Mouse (Mus musculus) stomach, postnatal 0 days (tissue): ENCODE data around the gene Spata2l.

Source experiments
- CTCF ChIP-seq: IDR thresholded peaks from 2 replicates; pipeline ENCODE4 v1.5.1; 2016; ENCODE audit warnings: antibody characterized with exemption, low read depth, mild to moderate bottlenecking, moderate library complexity
- EP300 ChIP-seq: optimal IDR thresholded peaks from 2 replicates; pipeline ENCODE3; 2016; ENCODE audit warnings: antibody characterized with exemption

DNA sequence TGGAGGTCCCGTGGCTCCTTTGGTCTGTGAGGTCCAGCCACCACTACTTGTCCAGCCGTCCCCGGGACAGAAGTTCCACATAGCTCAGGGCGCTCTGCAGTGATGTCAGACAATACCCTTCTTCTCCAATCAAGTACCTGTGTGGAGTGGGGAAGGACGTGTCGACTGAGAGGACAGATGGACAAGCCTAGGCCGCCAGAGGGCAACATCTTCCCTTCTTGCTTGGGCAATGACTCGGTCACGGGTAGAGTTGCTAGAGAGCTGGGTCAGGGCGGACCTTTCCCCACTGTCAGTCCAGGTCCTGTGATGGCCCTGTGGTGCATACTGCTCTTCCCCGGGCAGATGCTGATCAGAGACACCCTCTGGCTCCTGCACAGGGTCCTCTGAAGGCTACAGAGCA lies 7.0 kb upstream of the Spata2l start:
- TF ChIP-seq CTCF = peak; percentile 45
- TF ChIP-seq EP300 = no peak
